Comparison of ENCODE assay signal across 12 mouse cellular contexts in the genomic region with DNA sequence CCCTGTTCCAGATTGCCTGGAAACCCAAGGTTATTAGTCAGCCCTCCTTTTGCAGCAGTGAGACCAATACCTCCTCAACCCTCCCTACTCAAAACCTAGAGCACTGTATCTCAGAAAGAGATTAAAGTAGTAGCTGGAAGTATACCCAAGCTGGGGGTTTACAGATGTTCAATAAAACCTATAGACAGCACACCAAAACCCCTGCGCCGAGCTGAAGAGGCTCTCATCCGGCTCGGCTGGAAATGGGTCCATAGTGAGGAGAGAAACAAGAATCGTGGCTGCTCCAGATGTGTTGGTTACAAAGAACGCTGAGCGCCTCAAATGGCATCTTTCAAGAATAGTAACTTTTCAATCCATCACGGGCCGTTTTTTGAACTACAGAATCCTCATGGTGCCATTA.
"Had no signal": no experiment of that assay in that cellular context is flagged by ENCODE, and none has a peak within 500 bp of the region (broad histone marks: within the 10 kb centered on the region; RNA-seq: fewer than 3 reads in every experiment).

No protein-coding gene starts in this region.

- H3K4me3 ChIP-seq: limb, embryonic 15.5 days; liver, embryonic 12.5 days; midbrain, embryonic 10.5 days; midbrain, embryonic 15.5 days; neural tube, embryonic 13.5 days; stomach, embryonic 15.5 days had no signal

- H3K9me3 ChIP-seq: limb, embryonic 15.5 days; liver, embryonic 12.5 days; midbrain, embryonic 10.5 days; midbrain, embryonic 15.5 days; stomach, embryonic 15.5 days had no signal

- DNase-seq: kidney, postnatal 25 days; lung, embryonic 14.5 days; lung, postnatal 10 days; lung, postnatal 4 days; thymus, adult 2 months; thymus, postnatal 25 days had no signal

- H3K4me2 ChIP-seq: limb, embryonic 15.5 days; liver, embryonic 12.5 days; lung, embryonic 14.5 days; midbrain, embryonic 15.5 days; neural tube, embryonic 13.5 days; stomach, embryonic 15.5 days had no signal

- H3K27me3 ChIP-seq: limb, embryonic 15.5 days; liver, embryonic 12.5 days; midbrain, embryonic 15.5 days; neural tube, embryonic 13.5 days; stomach, embryonic 15.5 days had no signal

- H3K4me1 ChIP-seq: limb, embryonic 15.5 days; liver, embryonic 12.5 days; midbrain, embryonic 10.5 days; midbrain, embryonic 15.5 days; neural tube, embryonic 13.5 days; stomach, embryonic 15.5 days had no signal

- H3K27ac ChIP-seq: liver, embryonic 12.5 days; midbrain, embryonic 10.5 days; midbrain, embryonic 15.5 days; neural tube, embryonic 13.5 days; stomach, embryonic 15.5 days had no signal

- H3K9ac ChIP-seq: limb, embryonic 15.5 days; liver, embryonic 12.5 days; lung, embryonic 14.5 days; midbrain, embryonic 15.5 days; neural tube, embryonic 13.5 days; stomach, embryonic 15.5 days had no signal

- ATAC-seq: liver, embryonic 12.5 days; midbrain, embryonic 15.5 days had no signal

- H3K36me3 ChIP-seq: limb, embryonic 15.5 days; liver, embryonic 12.5 days; midbrain, embryonic 10.5 days; midbrain, embryonic 15.5 days; neural tube, embryonic 13.5 days; stomach, embryonic 15.5 days had no signal
